Mouse (Mus musculus): ENCODE results near the gene Pde9a. TPM values are rescaled to one million over a fixed set of nuclear protein-coding genes. Genes with fewer than 3 reads are reported as not detected.

Pde9a gene
- polyA plus RNA-seq, 1 experiment from 2014 or later: 34.5 TPM

DNA sequence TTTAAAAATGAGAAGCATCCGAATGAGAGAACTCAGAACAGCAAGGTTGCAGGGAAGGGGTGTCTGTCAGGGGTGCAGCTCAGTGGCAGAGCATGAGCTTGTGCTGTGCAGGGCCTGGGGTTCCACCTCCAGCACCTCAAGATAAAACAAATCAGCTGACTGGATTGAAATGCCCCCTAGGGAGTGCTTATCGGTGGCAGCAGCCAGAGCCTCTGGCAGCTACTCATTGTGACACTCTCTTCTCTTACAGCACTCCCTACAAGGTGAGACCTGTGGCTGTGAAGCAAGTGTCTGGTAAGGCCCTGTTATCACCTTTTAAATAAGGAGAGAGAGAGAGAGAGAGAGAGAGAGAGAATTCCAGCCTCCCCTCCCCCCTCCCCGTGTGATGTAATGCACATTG lies 34.0 kb downstream of the Pde9a start:
- 58% methylated on average over 3 of the region's 3 CpGs for WGBS
- ATAC-seq (ENCODE audit: insufficient read depth, low FRiP score, low TSS enrichment): no peak

GRCm38 (mm10) chr17:31420658-31421057 lies 34.6 kb downstream of the Pde9a start:
- no peak overlapping the region for H3K4me2 ChIP-seq (ENCODE audit: low read depth)
- 89% methylated on average over 16 of the region's 16 CpGs for WGBS
- ATAC-seq (ENCODE audit: insufficient read depth, low FRiP score, low TSS enrichment): no peak
- H3K27me3 ChIP-seq (ENCODE audit: control insufficient read depth, insufficient read depth, low read length): no peaks in the 10 kb centered on the region
- no peak overlapping the region for H3K27ac ChIP-seq (ENCODE audit: low read depth, low read length)
- no peak overlapping the region for H3K4me3 ChIP-seq (ENCODE audit: low read depth, low read length)
- H3K9ac ChIP-seq (ENCODE audit: low read length): no peak overlapping the region
- H3K36me3 ChIP-seq (ENCODE audit: control insufficient read depth, insufficient read depth, low read length): no peaks in the 10 kb centered on the region; the same call in 1 of the 2 replicates
- H3K4me1 ChIP-seq (ENCODE audit: control insufficient read depth, insufficient read depth, low read length): no peaks in the 10 kb centered on the region
- no peaks in the 10 kb centered on the region for H3K9me3 ChIP-seq (ENCODE audit: control insufficient read depth, low read length)
- no peak for DNase-seq (ENCODE audit: low spot score)

More for the DNA sequence above, 34.0 kb downstream of the Pde9a start:
- no peaks in the 10 kb centered on the region; the same call in 1 of the 2 replicates for H3K36me3 ChIP-seq (ENCODE audit: control insufficient read depth, insufficient read depth, low read length)
- no peaks in the 10 kb centered on the region for H3K27me3 ChIP-seq (ENCODE audit: control insufficient read depth, insufficient read depth, low read length)
- no peak overlapping the region for H3K9ac ChIP-seq (ENCODE audit: low read length)
- no peak for DNase-seq (ENCODE audit: low spot score)
- H3K9me3 ChIP-seq (ENCODE audit: control insufficient read depth, low read length): no peaks in the 10 kb centered on the region
- H3K4me1 ChIP-seq (ENCODE audit: control insufficient read depth, insufficient read depth, low read length): no peaks in the 10 kb centered on the region
- H3K4me2 ChIP-seq (ENCODE audit: low read depth): no peak overlapping the region
- no peak overlapping the region for H3K27ac ChIP-seq (ENCODE audit: low read depth, low read length)
- H3K4me3 ChIP-seq (ENCODE audit: low read depth, low read length): no peak overlapping the region

DNA sequence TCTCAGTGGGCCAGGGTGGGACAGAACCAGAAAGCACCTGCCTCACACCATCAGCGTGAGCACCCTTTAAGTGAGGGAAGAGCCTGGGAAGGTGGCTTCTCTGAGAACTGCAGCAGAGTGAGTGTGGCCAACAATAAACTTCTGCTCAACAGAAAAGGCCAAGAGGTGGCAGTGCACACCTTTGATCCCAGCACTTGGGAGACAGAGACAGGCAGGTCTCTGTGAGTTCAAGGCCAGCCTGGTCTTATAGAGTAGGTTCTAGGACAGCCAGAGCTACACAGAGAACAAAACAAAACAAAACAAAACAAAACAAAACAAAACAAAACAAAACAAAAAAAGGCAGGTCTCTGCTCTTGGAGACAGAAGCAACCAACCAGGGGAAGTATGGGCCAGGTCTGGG lies 36.4 kb downstream of the Pde9a start:
- Histone ChIP-seq H3K4me2 (ENCODE audit: low read depth) (no peak overlapping the region), H3K4me3 (ENCODE audit: low read depth, low read length) (no peak overlapping the region), H3K27ac (ENCODE audit: low read depth, low read length) (no peak overlapping the region), H3K27me3 (ENCODE audit: control insufficient read depth, insufficient read depth, low read length) (no peaks in the 10 kb centered on the region), H3K9me3 (ENCODE audit: control insufficient read depth, low read length) (no peaks in the 10 kb centered on the region), H3K9ac (ENCODE audit: low read length) (no peak overlapping the region), H3K4me1 (ENCODE audit: control insufficient read depth, insufficient read depth, low read length) (0 out of 2 replicates have a peak, but pooled peaks cover 3% of the 10 kb centered on the region), H3K36me3 (ENCODE audit: control insufficient read depth, insufficient read depth, low read length) (no peaks in the 10 kb centered on the region)
- 94% methylated on average over 1 of the region's 1 CpGs for WGBS
- DNase-seq (ENCODE audit: low spot score) (no peak), ATAC-seq (ENCODE audit: insufficient read depth, low FRiP score, low TSS enrichment) (no peak)

GRCm38 (mm10) chr17:31423020-31423419 lies 37.0 kb downstream of the Pde9a start:
- ATAC-seq (ENCODE audit: insufficient read depth, low FRiP score, low TSS enrichment) (no peak), DNase-seq (ENCODE audit: low spot score) (no peak)
- Histone ChIP-seq H3K4me1 (ENCODE audit: control insufficient read depth, insufficient read depth, low read length) (0 out of 2 replicates have a peak, but pooled peaks cover 3% of the 10 kb centered on the region), H3K9me3 (ENCODE audit: control insufficient read depth, low read length) (no peaks in the 10 kb centered on the region), H3K27ac (ENCODE audit: low read depth, low read length) (no peak overlapping the region), H3K27me3 (ENCODE audit: control insufficient read depth, insufficient read depth, low read length) (no peaks in the 10 kb centered on the region), H3K4me2 (ENCODE audit: low read depth) (no peak overlapping the region), H3K9ac (ENCODE audit: low read length) (no peak overlapping the region), H3K4me3 (ENCODE audit: low read depth, low read length) (no peak overlapping the region), H3K36me3 (ENCODE audit: control insufficient read depth, insufficient read depth, low read length) (no peaks in the 10 kb centered on the region)
- 37% methylated on average over 2 of the region's 2 CpGs for WGBS

- WGBS: 80% methylated on average over 4 of the region's 4 CpGs
Measured at GRCm38 (mm10) chr17:31424358-31424757, 38.3 kb downstream of the Pde9a start.

GRCm38 (mm10) chr17:31424798-31425197 lies 38.8 kb downstream of the Pde9a start:
- ATAC-seq (ENCODE audit: insufficient read depth, low FRiP score, low TSS enrichment) (no peak), DNase-seq (ENCODE audit: low spot score) (no peak)
- Histone ChIP-seq H3K4me3 (ENCODE audit: low read depth, low read length) (no peak overlapping the region), H3K27me3 (ENCODE audit: control insufficient read depth, insufficient read depth, low read length) (no peaks in the 10 kb centered on the region), H3K9ac (ENCODE audit: low read length) (no peak overlapping the region), H3K27ac (ENCODE audit: low read depth, low read length) (no peak overlapping the region), H3K4me1 (ENCODE audit: control insufficient read depth, insufficient read depth, low read length) (0 out of 2 replicates have a peak, but pooled peaks cover 3% of the 10 kb centered on the region), H3K4me2 (ENCODE audit: low read depth) (no peak overlapping the region), H3K36me3 (ENCODE audit: control insufficient read depth, insufficient read depth, low read length) (0 out of 2 replicates have a peak, but pooled peaks cover 3% of the 10 kb centered on the region), H3K9me3 (ENCODE audit: control insufficient read depth, low read length) (peaks cover 3% of the 10 kb centered on the region; the same call in 1 of the 2 replicates)
- 55% methylated on average over 8 of the region's 8 CpGs for WGBS

More at GRCm38 (mm10) chr17:31424358-31424757, 38.3 kb downstream of the Pde9a start:
- Histone ChIP-seq H3K9ac (ENCODE audit: low read length) (no peak overlapping the region), H3K36me3 (ENCODE audit: control insufficient read depth, insufficient read depth, low read length) (no peaks in the 10 kb centered on the region), H3K4me3 (ENCODE audit: low read depth, low read length) (no peak overlapping the region), H3K27me3 (ENCODE audit: control insufficient read depth, insufficient read depth, low read length) (no peaks in the 10 kb centered on the region), H3K27ac (ENCODE audit: low read depth, low read length) (no peak overlapping the region), H3K4me1 (ENCODE audit: control insufficient read depth, insufficient read depth, low read length) (0 out of 2 replicates have a peak, but pooled peaks cover 3% of the 10 kb centered on the region), H3K4me2 (ENCODE audit: low read depth) (no peak overlapping the region), H3K9me3 (ENCODE audit: control insufficient read depth, low read length) (peaks cover under 1% of the 10 kb centered on the region; the same call in 1 of the 2 replicates)
- ATAC-seq (ENCODE audit: insufficient read depth, low FRiP score, low TSS enrichment) (no peak), DNase-seq (ENCODE audit: low spot score) (no peak)

DNA sequence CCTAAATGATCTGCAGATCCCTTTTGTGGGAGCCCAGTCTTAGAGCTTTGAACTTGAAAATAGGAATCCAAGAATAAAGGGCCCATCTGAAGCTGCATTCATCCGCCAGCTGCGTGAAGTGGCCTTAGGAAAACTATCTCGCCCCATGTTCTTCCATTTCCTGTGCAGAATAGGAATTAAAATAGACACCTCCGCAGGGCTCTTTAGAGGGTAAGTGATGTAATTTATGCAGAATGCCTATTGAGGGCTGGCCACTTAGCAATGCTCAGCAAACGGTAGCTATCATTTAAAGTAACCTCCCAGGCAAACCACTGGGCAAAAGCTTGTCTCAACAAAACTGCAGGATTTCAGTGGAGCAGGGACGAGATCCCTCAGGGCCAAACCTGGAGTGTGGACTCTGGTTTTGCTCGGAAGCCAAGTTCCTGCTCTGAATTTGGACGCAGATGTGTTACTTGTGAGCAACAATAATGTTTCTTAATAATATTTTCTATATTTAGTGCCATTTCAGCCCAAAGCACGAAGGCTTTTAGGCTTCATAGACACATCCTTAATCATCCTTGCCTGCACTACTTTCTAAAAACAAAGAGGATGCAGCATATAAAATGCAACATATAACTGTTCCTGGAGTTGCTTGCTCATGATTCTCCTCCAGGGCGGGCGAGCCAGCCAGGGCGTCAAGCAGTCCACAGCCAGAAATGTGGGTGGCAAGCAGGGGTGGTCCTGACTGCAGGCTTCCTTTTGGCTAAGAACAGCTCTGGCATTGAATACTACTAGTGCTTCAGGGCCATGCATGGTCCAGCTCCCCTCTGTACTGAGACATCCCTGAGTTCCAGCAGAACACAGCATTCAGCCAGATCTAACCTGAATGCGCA lies 40.1 kb downstream of the Pde9a start:
- no peak overlapping the region for H3K27ac ChIP-seq (ENCODE audit: low read depth, low read length)
- no peak for ATAC-seq (ENCODE audit: insufficient read depth, low FRiP score, low TSS enrichment)
- WGBS: 75% methylated on average over 13 of the region's 13 CpGs

GRCm38 (mm10) chr17:31429402-31429801 lies 43.4 kb downstream of the Pde9a start:
- H3K27ac ChIP-seq (ENCODE audit: low read depth, low read length): no peak overlapping the region
- ATAC-seq (ENCODE audit: insufficient read depth, low FRiP score, low TSS enrichment) (no peak), DNase-seq (ENCODE audit: low spot score) (no peak)
- H3K9me3 ChIP-seq (ENCODE audit: control insufficient read depth, low read length): peaks cover 3% of the 10 kb centered on the region; the same call in 1 of the 2 replicates
- 0 out of 2 replicates have a peak, but pooled peaks cover 3% of the 10 kb centered on the region for H3K36me3 ChIP-seq (ENCODE audit: control insufficient read depth, insufficient read depth, low read length)
- peaks cover 25% of the 10 kb centered on the region for H3K4me1 ChIP-seq (ENCODE audit: control insufficient read depth, insufficient read depth, low read length)
- WGBS: 91% methylated on average over 2 of the region's 2 CpGs
- H3K4me3 ChIP-seq (ENCODE audit: low read depth, low read length): no peak overlapping the region
- H3K4me2 ChIP-seq (ENCODE audit: low read depth): no peak overlapping the region
- H3K9ac ChIP-seq (ENCODE audit: low read length): no peak overlapping the region
- peaks cover 2% of the 10 kb centered on the region; the same call in 1 of the 2 replicates for H3K27me3 ChIP-seq (ENCODE audit: control insufficient read depth, insufficient read depth, low read length)

More for the DNA sequence above, 40.1 kb downstream of the Pde9a start:
- H3K4me1 ChIP-seq (ENCODE audit: control insufficient read depth, insufficient read depth, low read length): 0 out of 2 replicates have a peak, but pooled peaks cover 3% of the 10 kb centered on the region
- DNase-seq (ENCODE audit: low spot score): no peak
- H3K4me2 ChIP-seq (ENCODE audit: low read depth): no peak overlapping the region
- H3K9me3 ChIP-seq (ENCODE audit: control insufficient read depth, low read length): peaks cover 3% of the 10 kb centered on the region; the same call in 1 of the 2 replicates
- no peak overlapping the region for H3K4me3 ChIP-seq (ENCODE audit: low read depth, low read length)
- 0 out of 2 replicates have a peak, but pooled peaks cover 3% of the 10 kb centered on the region for H3K36me3 ChIP-seq (ENCODE audit: control insufficient read depth, insufficient read depth, low read length)
- no peaks in the 10 kb centered on the region for H3K27me3 ChIP-seq (ENCODE audit: control insufficient read depth, insufficient read depth, low read length)
- H3K9ac ChIP-seq (ENCODE audit: low read length): no peak overlapping the region

Measured in neural tube, embryonic 11.5 days (tissue).